Mouse (Mus musculus): ENCODE data around the gene Cabin1. TPM values are rescaled to one million over a fixed set of nuclear protein-coding genes. Genes with fewer than 3 reads are reported as not detected.

Cabin1 gene
- total and polyA plus RNA-seq, 3 experiments: 27.2 to 115 (median 54.9) TPM

DNA sequence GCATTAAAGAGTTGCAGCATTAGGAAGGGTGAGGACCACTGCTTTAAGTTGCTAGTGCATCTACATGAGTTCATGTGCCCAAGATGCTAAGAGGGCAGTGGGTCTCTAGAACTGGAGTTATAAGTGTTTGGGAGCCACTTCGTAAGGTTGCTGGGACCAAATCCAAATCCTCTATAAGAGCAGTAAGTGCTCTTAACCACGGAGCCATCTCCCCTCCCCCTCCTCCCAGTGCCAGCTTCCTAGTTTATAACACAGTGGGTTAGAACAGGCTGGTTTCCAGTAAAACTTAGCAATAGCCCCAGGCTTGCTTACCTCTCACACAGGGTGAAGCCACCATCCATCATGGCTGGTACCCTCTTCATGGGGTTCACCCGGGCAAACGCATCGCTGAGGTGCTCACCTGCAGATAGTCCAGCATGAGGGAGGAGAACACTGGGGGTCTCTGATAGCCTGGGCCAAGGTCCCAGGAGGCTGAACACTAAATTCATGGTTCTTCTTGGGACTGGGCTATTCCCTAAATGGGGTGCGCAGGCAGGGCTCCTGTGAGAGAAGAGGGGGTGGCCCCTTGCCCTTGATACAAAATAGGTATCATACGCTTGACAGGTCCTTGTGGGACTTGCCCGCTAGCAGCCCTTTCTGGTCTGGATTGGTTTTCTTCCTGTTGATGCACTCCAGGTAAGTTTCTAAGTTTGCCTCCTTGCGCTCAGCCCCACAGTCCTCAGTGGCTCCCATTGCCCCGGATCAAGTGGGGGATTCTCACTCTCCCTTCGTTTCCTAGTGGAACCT is 32.8 kb upstream of the Cabin1 start:
- Histone ChIP-seq H3K4me1 (ENCODE audit: control insufficient read depth in 1 of 2, insufficient read depth in 2 of 2, low read length in 2 of 2) (peaks cover 0 to 10% of the 10 kb centered on the region in 2 experiments; a peak in 3 of 4 replicates), H3K36me3 (ENCODE audit: control insufficient read depth in 1 of 2, insufficient read depth in 2 of 2, low read length in 2 of 2) (peaks cover 0 to 2% of the 10 kb centered on the region in 2 experiments; a peak in 1 of 4 replicates), H3K27me3 (ENCODE audit: control insufficient read depth in 1 of 2, insufficient read depth in 2 of 2, low read length in 2 of 2) (no peaks in the 10 kb centered on the region; a peak in 3 of 4 replicates), H3K9ac (ENCODE audit: control insufficient read depth, low read depth, low read length, poor library complexity, severe bottlenecking) (no peak overlapping the region), H3K4me3 (ENCODE audit: control insufficient read depth in 1 of 2, insufficient read depth in 1 of 2, low read depth in 2 of 2, low read length in 2 of 2) (no peak overlapping the region; a peak in 2 of 4 replicates), H3K9me3 (replicated peaks; ENCODE audit: insufficient read depth, low read length) (no peaks in the 10 kb centered on the region), H3K79me2 (ENCODE audit: control insufficient read depth, insufficient read depth, low read length, poor library complexity) (no peaks in the 10 kb centered on the region), H3K27ac (ENCODE audit: control insufficient read depth, low read depth, low read length) (no peak overlapping the region)
- DNase-seq (ENCODE audit: low read depth, low spot score): no peak
- no peak for TF ChIP-seq ZC3H11A (IDR thresholded peaks at IDR 0.05; ENCODE audit: low read depth, low read length)

DNA sequence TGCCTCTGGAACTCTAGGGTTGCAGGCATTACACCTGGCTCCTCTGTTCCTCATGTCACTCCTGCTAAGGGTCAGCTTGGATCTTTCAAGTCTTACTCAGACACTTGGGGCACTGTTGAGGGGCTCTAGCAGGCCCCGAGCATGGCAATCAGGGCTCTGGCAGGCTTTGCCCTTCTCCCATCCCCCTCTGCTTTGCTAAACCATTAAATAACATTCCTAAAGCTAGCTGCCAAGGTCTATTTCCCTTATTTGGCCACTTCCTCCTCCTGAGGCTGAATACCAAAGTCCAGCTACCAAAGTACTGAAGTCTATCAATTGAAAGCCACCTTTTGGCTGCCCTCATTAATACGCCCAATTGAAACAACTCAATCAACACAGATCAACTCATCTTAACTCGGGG is 30.7 kb upstream of the Cabin1 start:
- no peak for DNase-seq (ENCODE audit: low read depth, low spot score)
- Histone ChIP-seq H3K9me3 (replicated peaks; ENCODE audit: insufficient read depth, low read length) (no peaks in the 10 kb centered on the region), H3K79me2 (ENCODE audit: control insufficient read depth, insufficient read depth, low read length, poor library complexity) (no peaks in the 10 kb centered on the region), H3K27ac (ENCODE audit: control insufficient read depth, low read depth, low read length) (no peak overlapping the region), H3K36me3 (ENCODE audit: control insufficient read depth in 1 of 2, insufficient read depth in 2 of 2, low read length in 2 of 2) (peaks cover 0 to 2% of the 10 kb centered on the region in 2 experiments; a peak in 1 of 4 replicates), H3K4me3 (ENCODE audit: control insufficient read depth in 1 of 2, insufficient read depth in 1 of 2, low read depth in 2 of 2, low read length in 2 of 2) (no peak overlapping the region), H3K9ac (ENCODE audit: control insufficient read depth, low read depth, low read length, poor library complexity, severe bottlenecking) (no peak overlapping the region), H3K4me1 (ENCODE audit: control insufficient read depth in 1 of 2, insufficient read depth in 2 of 2, low read length in 2 of 2) (peaks cover 0 to 10% of the 10 kb centered on the region in 2 experiments; a peak in 3 of 4 replicates), H3K27me3 (ENCODE audit: control insufficient read depth in 1 of 2, insufficient read depth in 2 of 2, low read length in 2 of 2) (no peaks in the 10 kb centered on the region; a peak in 1 of 4 replicates)
- TF ChIP-seq MAZ (IDR thresholded peaks at IDR 0.05; ENCODE audit: low read depth, low read length): no peak
- no peak for TF ChIP-seq UBTF (IDR thresholded peaks at IDR 0.05; ENCODE audit: borderline replicate concordance, insufficient read depth, low read depth, low read length)

DNA sequence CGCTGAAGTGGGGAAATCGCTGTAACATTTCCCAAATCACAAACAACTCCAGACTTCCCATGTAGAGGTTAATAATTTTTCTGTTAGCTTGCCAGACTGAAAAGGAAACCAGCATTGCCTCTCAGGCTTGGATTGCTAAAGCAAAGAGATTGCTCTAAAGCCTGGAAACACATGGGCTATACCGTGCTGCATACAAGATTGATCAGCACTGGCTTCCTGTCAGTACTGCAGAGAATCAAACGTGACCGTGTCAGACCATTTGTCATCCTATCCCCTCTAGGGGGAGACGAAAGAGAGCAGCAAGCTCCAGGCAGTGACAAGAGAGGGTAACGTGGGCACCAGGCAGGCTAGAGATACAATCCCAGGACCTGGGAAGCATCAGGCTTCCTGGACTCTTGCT is 26.6 kb upstream of the Cabin1 start:
- TF ChIP-seq NRF1 (IDR thresholded peaks at IDR 0.05; ENCODE audit: insufficient read depth, low read depth, low read length, poor library complexity, severe bottlenecking): no peak
- TF ChIP-seq POLR2AphosphoS5 (IDR thresholded peaks at IDR 0.05; ENCODE audit: borderline replicate concordance, low read depth, low read length): no peak
- peak in 1 of 3 experiments; percentile 17; a peak in 1 of 6 replicates for TF ChIP-seq CTCF (IDR thresholded peaks at IDR 0.05 in 2 of 3, conservative IDR thresholded peaks at IDR 0.05 in 1 of 3; ENCODE audit: control insufficient read depth in 1 of 3, insufficient read depth in 1 of 3, low read depth in 2 of 3, low read length in 3 of 3, poor library complexity in 1 of 3, severe bottlenecking in 1 of 3)
- TF ChIP-seq SMC3 (IDR thresholded peaks at IDR 0.05; ENCODE audit: low read depth, low read length): 0 out of 2 replicates have a peak, but pooled peaks have one; percentile 10
- Histone ChIP-seq H3K36me3 (ENCODE audit: control insufficient read depth in 1 of 2, insufficient read depth in 2 of 2, low read length in 2 of 2) (no peaks in the 10 kb centered on the region), H3K9ac (ENCODE audit: control insufficient read depth, low read depth, low read length, poor library complexity, severe bottlenecking) (no peak overlapping the region), H3K27ac (ENCODE audit: control insufficient read depth, low read depth, low read length) (no peak overlapping the region), H3K9me3 (replicated peaks; ENCODE audit: insufficient read depth, low read length) (no peaks in the 10 kb centered on the region), H3K27me3 (ENCODE audit: control insufficient read depth in 1 of 2, insufficient read depth in 2 of 2, low read length in 2 of 2) (peaks cover 3% of the 10 kb centered on the region in 2 experiments; a peak in 3 of 4 replicates), H3K4me1 (ENCODE audit: control insufficient read depth in 1 of 2, insufficient read depth in 2 of 2, low read length in 2 of 2) (peaks cover 0 to 4% of the 10 kb centered on the region in 2 experiments; a peak in 1 of 4 replicates), H3K79me2 (ENCODE audit: control insufficient read depth, insufficient read depth, low read length, poor library complexity) (no peaks in the 10 kb centered on the region), H3K4me3 (ENCODE audit: control insufficient read depth in 1 of 2, insufficient read depth in 1 of 2, low read depth in 2 of 2, low read length in 2 of 2) (no peak overlapping the region)
- peak; percentile 14 for DNase-seq (ENCODE audit: low read depth, low spot score)
